7 mouse cellular contexts compared by ENCODE assay signal in the genomic region with DNA sequence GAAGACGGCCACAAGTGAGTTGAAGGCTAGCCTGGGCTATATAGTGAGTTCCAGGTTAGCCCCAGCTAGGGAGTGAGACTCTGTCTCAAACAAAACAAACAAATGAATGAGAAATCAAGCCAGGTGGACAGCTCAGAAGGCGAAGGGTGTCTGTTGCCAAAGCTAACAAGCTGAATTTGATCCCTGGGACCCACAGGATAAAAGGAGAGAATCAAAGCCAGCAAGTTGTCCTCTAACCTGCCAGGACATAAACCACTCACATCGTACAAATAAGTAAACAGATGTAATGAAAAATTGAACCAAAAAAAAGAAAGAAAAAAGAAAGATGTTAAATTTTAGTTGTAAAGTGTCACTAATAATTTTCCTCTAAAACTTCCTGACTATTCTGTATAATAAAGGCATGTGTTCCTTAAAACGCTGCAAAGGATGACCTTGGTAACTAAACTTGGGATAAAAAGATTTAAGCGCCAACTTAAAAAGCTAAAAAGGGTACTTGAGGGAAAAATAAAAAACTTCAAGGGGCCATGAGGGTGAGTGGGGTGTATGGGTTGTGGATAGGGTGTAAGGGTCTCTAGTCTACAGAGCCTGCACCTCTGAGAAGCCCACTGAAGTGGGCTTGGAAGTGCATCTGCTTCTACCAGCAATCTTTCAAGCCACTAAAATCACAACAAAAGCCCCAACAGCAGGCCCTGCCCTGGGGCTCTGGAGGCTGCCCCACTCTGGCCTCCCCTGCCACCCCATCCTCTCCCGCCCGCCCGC. TPM values are rescaled to one million over a fixed set of nuclear protein-coding genes. Genes with fewer than 3 reads are reported as not detected.
DNase-seq lines count a peak whose midpoint lies in the region; ATAC-seq and TF ChIP-seq lines count a peak whose summit lies in the region.

No protein-coding gene starts in this region.

- ATAC-seq in kidney, postnatal 0 days (replicated peaks; ENCODE audit: low FRiP score, low read depth) = no peak
- 0 out of 2 replicates have a peak, but pooled peaks have one; percentile 6 for ATAC-seq in embryonic facial prominence, embryonic 15.5 days (ENCODE audit: insufficient number of reproducible peaks, low FRiP score, low TSS enrichment, low read depth)
- no peak; the same call in 1 of the 2 replicates for ATAC-seq in hindbrain, embryonic 14.5 days (ENCODE audit: low FRiP score)
- ATAC-seq in neural tube, embryonic 12.5 days (ENCODE audit: low FRiP score, low read depth) = no peak

- no peak overlapping the region for H3K4me2 ChIP-seq in kidney, postnatal 0 days (ENCODE audit: low read length)
- peak overlapping the region; percentile 10; the same call in 1 of the 2 replicates for H3K4me2 ChIP-seq in embryonic facial prominence, embryonic 15.5 days (replicated peaks)
- H3K4me2 ChIP-seq in hindbrain, embryonic 14.5 days (replicated peaks) = no peak overlapping the region
- H3K4me2 ChIP-seq in neural tube, embryonic 12.5 days (replicated peaks) = peak overlapping the region; percentile 42

- H3K27ac ChIP-seq in kidney, postnatal 0 days = peak overlapping the region; percentile 84
- H3K27ac ChIP-seq in embryonic facial prominence, embryonic 15.5 days (replicated peaks) = peak overlapping the region; percentile 74
- 0 out of 2 replicates have a peak overlapping the region, but pooled peaks have one; percentile 23 for H3K27ac ChIP-seq in hindbrain, embryonic 14.5 days
- peak overlapping the region; percentile 21; the same call in 1 of the 2 replicates for H3K27ac ChIP-seq in neural tube, embryonic 12.5 days

- 30% methylated on average over 8 of the region's 8 CpGs for WGBS in kidney, postnatal 0 days
- 57% methylated on average over 8 of the region's 8 CpGs for WGBS in embryonic facial prominence, embryonic 15.5 days
- WGBS in hindbrain, embryonic 14.5 days = 47% methylated on average over 8 of the region's 8 CpGs
- WGBS in neural tube, embryonic 12.5 days = 44% methylated on average over 8 of the region's 8 CpGs

- TF ChIP-seq CTCF in kidney, postnatal 0 days (IDR thresholded peaks at IDR 0.05; ENCODE audit: low read depth) = no peak

- no peaks in the 10 kb centered on the region for H3K9me3 ChIP-seq in kidney, postnatal 0 days (replicated peaks; ENCODE audit: low read length)
- H3K9me3 ChIP-seq in embryonic facial prominence, embryonic 15.5 days (replicated peaks) = no peaks in the 10 kb centered on the region
- no peaks in the 10 kb centered on the region for H3K9me3 ChIP-seq in hindbrain, embryonic 14.5 days (ENCODE audit: control insufficient read depth, low read length)
- H3K9me3 ChIP-seq in neural tube, embryonic 12.5 days = no peaks in the 10 kb centered on the region

- DNase-seq in kidney, postnatal 0 days (ENCODE audit: low spot score) = peak; percentile 59
- no peak for DNase-seq in kidney, adult 18-20 months
- DNase-seq in hindbrain, embryonic 14.5 days (ENCODE audit: low spot score) = no peak
- no peak for DNase-seq in embryo, embryonic 9.5 days (ENCODE audit: extremely low spot score)
- no peak for DNase-seq in c-Kit-positive CD71-positive TER-119-positive erythroid progenitor cells, embryonic 14.5 days (ENCODE audit: low spot score)

- H3K36me3 ChIP-seq in kidney, postnatal 0 days (ENCODE audit: insufficient read depth, low read length) = no peaks in the 10 kb centered on the region
- H3K36me3 ChIP-seq in embryonic facial prominence, embryonic 15.5 days = no peaks in the 10 kb centered on the region
- no peaks in the 10 kb centered on the region for H3K36me3 ChIP-seq in hindbrain, embryonic 14.5 days (replicated peaks; ENCODE audit: control insufficient read depth, insufficient read depth)
- no peaks in the 10 kb centered on the region for H3K36me3 ChIP-seq in neural tube, embryonic 12.5 days

- no peak overlapping the region for H3K4me3 ChIP-seq in kidney, postnatal 0 days (replicated peaks; ENCODE audit: low read depth, low read length)
- H3K4me3 ChIP-seq in embryonic facial prominence, embryonic 15.5 days (replicated peaks) = no peak overlapping the region
- no peak overlapping the region for H3K4me3 ChIP-seq in hindbrain, embryonic 14.5 days (replicated peaks; ENCODE audit: low read length)
- H3K4me3 ChIP-seq in neural tube, embryonic 12.5 days = no peak overlapping the region

- peaks cover 24% of the 10 kb centered on the region for H3K4me1 ChIP-seq in kidney, postnatal 0 days (replicated peaks; ENCODE audit: insufficient read depth, low read length)
- H3K4me1 ChIP-seq in embryonic facial prominence, embryonic 15.5 days = peaks cover 36% of the 10 kb centered on the region
- H3K4me1 ChIP-seq in hindbrain, embryonic 14.5 days (replicated peaks; ENCODE audit: control insufficient read depth, insufficient read depth, low read length) = peaks cover 15% of the 10 kb centered on the region
- peaks cover 16% of the 10 kb centered on the region for H3K4me1 ChIP-seq in neural tube, embryonic 12.5 days

- no peaks in the 10 kb centered on the region for H3K27me3 ChIP-seq in kidney, postnatal 0 days (ENCODE audit: insufficient read depth, low read length)
- H3K27me3 ChIP-seq in embryonic facial prominence, embryonic 15.5 days = no peaks in the 10 kb centered on the region
- 0 out of 2 replicates have a peak, but pooled peaks cover 5% of the 10 kb centered on the region for H3K27me3 ChIP-seq in hindbrain, embryonic 14.5 days (ENCODE audit: control insufficient read depth, insufficient read depth, low read length)
- H3K27me3 ChIP-seq in neural tube, embryonic 12.5 days (replicated peaks) = 0 out of 2 replicates have a peak, but pooled peaks cover 5% of the 10 kb centered on the region

- H3K9ac ChIP-seq in kidney, postnatal 0 days (ENCODE audit: low read depth, low read length) = no peak overlapping the region
- H3K9ac ChIP-seq in embryonic facial prominence, embryonic 15.5 days = no peak overlapping the region
- H3K9ac ChIP-seq in hindbrain, embryonic 14.5 days = no peak overlapping the region
- 0 out of 2 replicates have a peak overlapping the region, but pooled peaks have one; percentile 14 for H3K9ac ChIP-seq in neural tube, embryonic 12.5 days

RNA-seq across cellular contexts. Expression of a gene that starts 30.4 kb away (rescaled TPM):
- 237 and 255 TPM in 2 replicates for polyA plus RNA-seq in kidney, postnatal 0 days (2015; fragmentation: Nextera tagmentation; extraction: Ambion mirVana)
- polyA plus RNA-seq in embryonic facial prominence, embryonic 15.5 days (2015; fragmentation: Nextera tagmentation; extraction: Ambion mirVana) = 258 and 285 TPM in 2 replicates
- 298 and 339 TPM in 2 replicates for polyA plus RNA-seq in hindbrain, embryonic 14.5 days (2014; fragmentation: Nextera tagmentation; extraction: Ambion mirVana)
- 305 TPM in 2 replicates for polyA plus RNA-seq in neural tube, embryonic 12.5 days (2016; fragmentation: Nextera tagmentation; extraction: Ambion mirVana)

RNA-seq across cellular contexts. Expression of a gene that starts 39.6 kb away (rescaled TPM):
- 4.2 and 5.3 TPM in 2 replicates for polyA plus RNA-seq in kidney, postnatal 0 days (2015; fragmentation: Nextera tagmentation; extraction: Ambion mirVana)
- polyA plus RNA-seq in embryonic facial prominence, embryonic 15.5 days (2015; fragmentation: Nextera tagmentation; extraction: Ambion mirVana) = 5.1 and 6.7 TPM in 2 replicates
- 3.3 and 3.8 TPM in 2 replicates for polyA plus RNA-seq in hindbrain, embryonic 14.5 days (2014; fragmentation: Nextera tagmentation; extraction: Ambion mirVana)
- polyA plus RNA-seq in neural tube, embryonic 12.5 days (2016; fragmentation: Nextera tagmentation; extraction: Ambion mirVana) = 5.6 and 7.5 TPM in 2 replicates

Comparison
In these comparisons a context has a peak if more than half of its experiments do, and no peak if none do; other contexts are left out.
1. H3K27ac ChIP-seq: peak in every context shown above with its lines; median percentile 84 in kidney, postnatal 0 days; 74 in embryonic facial prominence, embryonic 15.5 days; 23 in hindbrain, embryonic 14.5 days; 21 in neural tube, embryonic 12.5 days.
2. H3K4me2 ChIP-seq: peak in embryonic facial prominence, embryonic 15.5 days (single experiment) and neural tube, embryonic 12.5 days (single experiment); none in kidney, postnatal 0 days (single experiment) and hindbrain, embryonic 14.5 days (single experiment).